Mouse (Mus musculus): ENCODE data around the gene Pofut2. TPM values are rescaled to one million over a fixed set of nuclear protein-coding genes. Genes with fewer than 3 reads are reported as not detected.
A peak's percentile ranks its signal among the peaks of the same experiment; 100 is the strongest.

The Pofut2 gene
- polyA plus RNA-seq, 1 experiment, result 29.4 TPM

DNA sequence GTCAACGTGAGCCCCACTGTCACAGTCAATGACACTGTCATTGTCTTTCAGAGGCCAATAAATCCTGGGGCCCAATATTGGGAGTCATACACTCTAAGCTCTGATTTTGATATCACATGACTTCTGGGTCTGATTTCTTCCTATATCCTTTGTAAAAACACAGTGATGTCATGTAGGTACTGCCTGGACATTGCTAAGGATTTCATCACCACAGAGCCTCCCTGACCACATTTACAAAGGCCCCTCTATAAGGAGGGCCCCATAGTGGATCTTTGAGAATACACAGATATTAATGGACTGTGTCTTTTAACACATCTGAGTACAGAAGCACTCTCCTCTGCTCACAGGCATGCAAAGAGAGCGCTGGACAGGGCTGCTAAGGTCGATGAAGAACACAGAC lies 16.6 kb upstream of the Pofut2 start:
- no peak overlapping the region for H3K27ac ChIP-seq (ENCODE audit: insufficient read depth, low read length)
- H3K4me1 ChIP-seq (ENCODE audit: control insufficient read depth, insufficient read depth, insufficient read length), result no peaks in the 10 kb centered on the region
- no peaks in the 10 kb centered on the region for H3K27me3 ChIP-seq (ENCODE audit: control insufficient read depth, insufficient read depth, low read length)
- no peak overlapping the region for H3K4me3 ChIP-seq (ENCODE audit: extremely low read depth, insufficient read depth, insufficient read length)
- no peak for TF ChIP-seq CTCF (IDR thresholded peaks at IDR 0.05; ENCODE audit: extremely low read depth, insufficient read depth, insufficient read length, insufficient replicate concordance)
- no peak for TF ChIP-seq POLR2A (IDR thresholded peaks at IDR 0.05; ENCODE audit: low read depth, low read length)
- DNase-seq (ENCODE audit: low read depth in 1 of 2, low spot score in 2 of 2), result no peak
- WGBS, result 88% methylated on average over 3 of the region's 3 CpGs
- H3K36me3 ChIP-seq (ENCODE audit: control insufficient read depth, insufficient read depth, low read length), result no peaks in the 10 kb centered on the region

GRCm38 (mm10) chr10:77242871-77243270 lies 16.1 kb upstream of the Pofut2 start:
- Histone ChIP-seq H3K4me3 (ENCODE audit: extremely low read depth, insufficient read depth, insufficient read length) (no peak overlapping the region), H3K27ac (ENCODE audit: insufficient read depth, low read length) (no peak overlapping the region; the same call in 1 of the 2 replicates), H3K4me1 (ENCODE audit: control insufficient read depth, insufficient read depth, insufficient read length) (no peaks in the 10 kb centered on the region), H3K27me3 (ENCODE audit: control insufficient read depth, insufficient read depth, low read length) (no peaks in the 10 kb centered on the region), H3K36me3 (ENCODE audit: control insufficient read depth, insufficient read depth, low read length) (no peaks in the 10 kb centered on the region)
- TF ChIP-seq POLR2A (IDR thresholded peaks at IDR 0.05; ENCODE audit: low read depth, low read length) (no peak), CTCF (IDR thresholded peaks at IDR 0.05; ENCODE audit: extremely low read depth, insufficient read depth, insufficient read length, insufficient replicate concordance) (no peak)
- 86% methylated on average over 14 of the region's 14 CpGs for WGBS
- DNase-seq (ENCODE audit: low read depth in 1 of 2, low spot score in 2 of 2), result no peak

- no peak for DNase-seq (ENCODE audit: low read depth in 1 of 2, low spot score in 2 of 2)
- Histone ChIP-seq H3K4me3 (ENCODE audit: extremely low read depth, insufficient read depth, insufficient read length) (no peak overlapping the region), H3K36me3 (ENCODE audit: control insufficient read depth, insufficient read depth, low read length) (no peaks in the 10 kb centered on the region), H3K27me3 (ENCODE audit: control insufficient read depth, insufficient read depth, low read length) (no peaks in the 10 kb centered on the region), H3K27ac (ENCODE audit: insufficient read depth, low read length) (no peak overlapping the region), H3K4me1 (ENCODE audit: control insufficient read depth, insufficient read depth, insufficient read length) (no peaks in the 10 kb centered on the region)
- 74% methylated on average over 11 of the region's 11 CpGs for WGBS
- TF ChIP-seq POLR2A (IDR thresholded peaks at IDR 0.05; ENCODE audit: low read depth, low read length) (no peak), CTCF (IDR thresholded peaks at IDR 0.05; ENCODE audit: extremely low read depth, insufficient read depth, insufficient read length, insufficient replicate concordance) (no peak)
Observed at GRCm38 (mm10) chr10:77243572-77244161, 15.4 kb upstream of the Pofut2 start.

GRCm38 (mm10) chr10:77244777-77245176 lies 14.2 kb upstream of the Pofut2 start:
- no peaks in the 10 kb centered on the region for H3K4me1 ChIP-seq (ENCODE audit: control insufficient read depth, insufficient read depth, insufficient read length)

DNA sequence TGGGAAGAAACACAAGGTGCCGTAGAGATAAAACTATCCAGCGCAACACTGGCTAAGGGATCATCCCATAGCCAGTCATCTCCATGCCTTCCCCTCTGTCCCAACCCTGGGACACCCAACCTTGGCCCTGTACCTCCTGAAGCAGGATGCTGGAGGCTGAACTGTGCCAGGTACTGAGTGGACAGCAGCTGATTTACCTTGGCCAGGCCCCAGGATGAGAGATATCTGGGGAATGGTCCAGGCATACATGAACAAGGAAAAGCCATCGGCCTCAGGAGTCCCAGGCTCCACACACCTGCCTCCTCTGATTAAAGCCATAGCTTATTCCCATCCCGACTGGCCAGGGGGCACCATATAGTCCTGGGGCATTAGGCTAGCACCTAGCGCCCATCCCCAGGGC lies 12.0 kb upstream of the Pofut2 start:
- H3K27ac ChIP-seq (ENCODE audit: insufficient read depth, low read length), result no peak overlapping the region

More at GRCm38 (mm10) chr10:77244777-77245176, 14.2 kb upstream of the Pofut2 start:
- H3K27ac ChIP-seq (ENCODE audit: insufficient read depth, low read length), result no peak overlapping the region
- H3K36me3 ChIP-seq (ENCODE audit: control insufficient read depth, insufficient read depth, low read length), result no peaks in the 10 kb centered on the region
- WGBS, result 85% methylated on average over 6 of the region's 6 CpGs
- H3K4me3 ChIP-seq (ENCODE audit: extremely low read depth, insufficient read depth, insufficient read length), result no peak overlapping the region
- no peak for DNase-seq (ENCODE audit: low read depth in 1 of 2, low spot score in 2 of 2)
- no peaks in the 10 kb centered on the region for H3K27me3 ChIP-seq (ENCODE audit: control insufficient read depth, insufficient read depth, low read length)
- TF ChIP-seq POLR2A (IDR thresholded peaks at IDR 0.05; ENCODE audit: low read depth, low read length) (no peak), CTCF (IDR thresholded peaks at IDR 0.05; ENCODE audit: extremely low read depth, insufficient read depth, insufficient read length, insufficient replicate concordance) (no peak)

DNA sequence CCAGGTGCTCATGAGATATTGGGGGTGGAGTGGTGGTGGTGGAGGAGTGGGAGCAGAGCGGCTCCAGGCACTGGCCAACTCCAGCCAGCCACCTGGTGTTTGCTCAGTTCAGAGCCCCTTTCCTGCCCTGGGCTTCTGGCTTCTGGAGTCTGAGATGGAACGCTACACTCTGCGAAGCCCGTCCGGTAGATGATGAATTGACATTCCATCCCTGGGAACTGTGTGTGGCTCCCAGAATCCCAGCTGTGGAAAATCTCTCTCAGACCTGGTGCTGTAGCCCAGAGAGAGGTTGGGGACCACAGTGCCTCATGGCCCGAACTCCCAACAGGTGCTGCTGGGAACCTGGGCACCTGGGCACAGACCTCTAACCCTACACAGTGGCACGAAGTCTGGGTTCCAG lies 11.3 kb upstream of the Pofut2 start:
- no peaks in the 10 kb centered on the region for H3K4me1 ChIP-seq (ENCODE audit: control insufficient read depth, insufficient read depth, insufficient read length)
- DNase-seq (ENCODE audit: low read depth in 1 of 2, low spot score in 2 of 2), result no peak
- no peak overlapping the region for H3K4me3 ChIP-seq (ENCODE audit: extremely low read depth, insufficient read depth, insufficient read length)
- H3K27ac ChIP-seq (ENCODE audit: insufficient read depth, low read length), result no peak overlapping the region
- no peaks in the 10 kb centered on the region for H3K36me3 ChIP-seq (ENCODE audit: control insufficient read depth, insufficient read depth, low read length)
- no peaks in the 10 kb centered on the region for H3K27me3 ChIP-seq (ENCODE audit: control insufficient read depth, insufficient read depth, low read length)
- 97% methylated on average over 7 of the region's 7 CpGs for WGBS
- TF ChIP-seq POLR2A (IDR thresholded peaks at IDR 0.05; ENCODE audit: low read depth, low read length), result no peak
- no peak for TF ChIP-seq CTCF (IDR thresholded peaks at IDR 0.05; ENCODE audit: extremely low read depth, insufficient read depth, insufficient read length, insufficient replicate concordance)

More for the DNA sequence above, 12.0 kb upstream of the Pofut2 start:
- H3K27me3 ChIP-seq (ENCODE audit: control insufficient read depth, insufficient read depth, low read length), result no peaks in the 10 kb centered on the region
- TF ChIP-seq CTCF (IDR thresholded peaks at IDR 0.05; ENCODE audit: extremely low read depth, insufficient read depth, insufficient read length, insufficient replicate concordance), result no peak
- no peak for TF ChIP-seq POLR2A (IDR thresholded peaks at IDR 0.05; ENCODE audit: low read depth, low read length)
- 91% methylated on average over 5 of the region's 5 CpGs for WGBS
- H3K36me3 ChIP-seq (ENCODE audit: control insufficient read depth, insufficient read depth, low read length), result no peaks in the 10 kb centered on the region
- no peak for DNase-seq (ENCODE audit: low read depth in 1 of 2, low spot score in 2 of 2)
- H3K4me3 ChIP-seq (ENCODE audit: extremely low read depth, insufficient read depth, insufficient read length), result no peak overlapping the region
- no peaks in the 10 kb centered on the region for H3K4me1 ChIP-seq (ENCODE audit: control insufficient read depth, insufficient read depth, insufficient read length)

DNA sequence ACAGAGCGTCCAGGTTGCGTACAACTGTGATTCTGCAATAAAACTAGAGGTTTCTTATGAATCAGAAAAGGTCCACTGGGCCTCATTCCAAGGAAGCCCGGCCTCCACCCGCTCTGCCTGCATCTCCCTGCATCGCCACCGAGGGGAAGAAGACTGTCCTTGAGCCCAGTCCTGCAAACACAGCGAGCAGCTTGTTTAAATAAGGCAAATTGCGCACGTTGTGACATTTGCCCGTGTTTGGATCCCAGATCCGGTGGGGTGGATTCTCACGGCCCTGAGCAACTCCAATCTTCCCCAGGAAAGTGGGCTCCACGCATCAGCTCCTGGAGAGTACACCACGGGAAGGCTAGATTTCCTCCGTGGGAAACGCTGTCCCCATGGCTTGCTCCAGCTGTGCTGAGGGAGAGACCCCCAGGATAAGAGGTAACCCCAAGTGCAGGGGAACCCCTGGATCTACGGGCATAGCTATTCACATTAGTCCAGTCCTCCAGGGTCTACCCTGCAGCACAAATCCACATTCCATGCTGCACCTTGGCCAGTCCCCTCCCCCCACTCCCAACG lies 7.7 kb upstream of the Pofut2 start:
- no peaks in the 10 kb centered on the region for H3K4me1 ChIP-seq (ENCODE audit: control insufficient read depth, insufficient read depth, insufficient read length)
- TF ChIP-seq POLR2A (IDR thresholded peaks at IDR 0.05; ENCODE audit: low read depth, low read length) (no peak), CTCF (IDR thresholded peaks at IDR 0.05; ENCODE audit: extremely low read depth, insufficient read depth, insufficient read length, insufficient replicate concordance) (no peak)
- H3K36me3 ChIP-seq (ENCODE audit: control insufficient read depth, insufficient read depth, low read length), result no peaks in the 10 kb centered on the region
- 83% methylated on average over 18 of the region's 18 CpGs for WGBS
- peak overlapping the region; percentile 24; the same call in 1 of the 2 replicates for H3K27ac ChIP-seq (ENCODE audit: insufficient read depth, low read length)
- H3K27me3 ChIP-seq (ENCODE audit: control insufficient read depth, insufficient read depth, low read length), result no peaks in the 10 kb centered on the region
- peak overlapping the region; percentile 20; the same call in 1 of the 2 replicates for H3K4me3 ChIP-seq (ENCODE audit: extremely low read depth, insufficient read depth, insufficient read length)
- DNase-seq (ENCODE audit: low read depth in 1 of 2, low spot score in 2 of 2), result no peak
